Mouse (Mus musculus) retina, postnatal 7 days (tissue): ENCODE measurements around the gene Gabrb1.

Source experiments
- DNase-seq: peaks from one replicate; pipeline ENCODE4 v3.0.0-alpha.2; 2012; ENCODE audit warnings: low read depth, low spot score

Gene Gabrb1

DNA sequence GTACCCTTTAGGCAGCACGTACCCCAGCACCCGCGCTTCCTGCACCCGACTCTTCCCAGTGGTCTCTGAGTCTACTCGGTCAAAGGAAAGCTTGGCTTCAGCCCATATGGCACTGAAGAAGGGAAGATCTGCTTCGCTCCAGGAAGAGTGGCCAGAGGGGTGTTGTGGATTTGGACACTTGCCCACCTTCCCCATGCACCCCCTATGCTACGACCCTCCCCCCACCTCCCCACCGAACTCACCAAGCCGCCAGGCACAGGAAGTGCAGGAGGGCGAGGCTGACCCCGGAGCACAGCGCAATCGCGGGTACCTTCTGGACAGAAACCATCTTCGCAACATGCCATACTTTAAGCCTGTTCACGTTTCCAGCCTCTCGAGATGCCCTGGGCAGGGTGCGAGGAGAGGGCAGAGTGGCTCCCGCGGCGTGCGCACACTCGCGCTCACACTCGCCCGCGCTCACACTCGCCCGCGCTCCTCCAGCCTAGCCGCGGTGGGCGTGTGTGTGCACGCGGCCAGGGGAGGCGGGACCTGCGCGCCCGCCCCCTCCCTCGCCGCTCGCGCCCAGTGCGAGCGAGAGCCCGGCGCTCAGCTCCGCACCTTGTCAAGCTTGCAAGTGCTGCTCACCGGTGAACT lies at the start of gene Gabrb1:
Gabrb1 (plus strand) TSS at position 632 of the 633 bp plus-strand sequence.
- DNase-seq = peak; percentile 16

DNA sequence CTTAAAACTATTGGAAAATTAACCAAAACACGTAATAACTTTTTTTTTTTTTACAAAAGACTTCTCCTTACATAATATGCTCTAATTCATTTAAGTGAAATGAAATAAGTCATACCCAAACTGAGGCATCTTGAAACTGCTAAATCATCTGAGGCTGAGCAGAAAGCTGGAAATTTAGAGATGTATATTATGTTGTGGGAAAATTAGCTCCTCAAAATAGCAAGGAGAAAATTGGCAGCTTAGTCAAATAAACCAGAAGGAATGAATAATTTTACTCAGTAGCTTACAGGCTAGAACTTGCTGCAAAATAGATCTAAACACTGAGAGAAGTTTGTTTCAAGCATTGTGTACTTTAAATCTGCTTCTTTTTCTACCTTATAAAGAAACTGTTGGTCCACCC lies 49.2 kb upstream of the Gabrb1 start:
- DNase-seq = no peak

DNA sequence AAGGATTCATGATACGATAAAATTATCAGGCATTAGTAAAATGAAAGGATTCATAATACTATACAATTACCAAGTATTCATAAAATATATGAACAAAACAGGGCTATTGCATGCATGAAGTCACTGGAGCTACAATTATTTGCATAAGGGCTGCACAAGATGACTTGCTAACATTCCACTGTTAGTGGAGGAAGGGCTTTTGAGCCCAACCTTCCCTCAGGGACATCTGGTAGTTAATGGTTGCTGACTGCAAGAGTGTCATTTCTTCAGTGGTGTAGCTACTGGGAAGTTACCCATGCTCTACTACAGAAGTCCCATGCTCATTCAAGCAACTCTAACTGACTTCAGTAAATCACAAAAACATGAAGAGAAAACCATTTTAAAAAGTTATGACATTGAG lies 43.6 kb upstream of the Gabrb1 start:
- no peak for DNase-seq

DNA sequence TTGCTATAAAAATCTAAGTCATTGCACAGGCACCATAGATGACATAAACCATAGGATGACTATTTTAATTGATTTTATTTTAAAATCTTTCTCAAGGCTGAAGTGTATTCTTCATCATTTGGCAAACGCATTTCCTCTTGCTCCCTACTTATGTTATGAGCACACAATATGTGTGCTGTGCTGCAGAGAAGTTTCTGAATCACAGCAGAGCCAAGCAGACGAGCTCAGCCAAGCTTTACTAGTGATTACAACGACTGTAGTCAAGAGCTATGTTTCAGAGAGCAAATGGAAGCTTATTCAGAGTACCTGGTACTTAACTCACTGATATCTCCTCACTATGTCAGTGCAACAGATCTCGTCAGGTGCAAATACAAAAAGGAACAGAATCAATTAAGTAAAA lies 41.2 kb upstream of the Gabrb1 start:
- no peak for DNase-seq

DNA sequence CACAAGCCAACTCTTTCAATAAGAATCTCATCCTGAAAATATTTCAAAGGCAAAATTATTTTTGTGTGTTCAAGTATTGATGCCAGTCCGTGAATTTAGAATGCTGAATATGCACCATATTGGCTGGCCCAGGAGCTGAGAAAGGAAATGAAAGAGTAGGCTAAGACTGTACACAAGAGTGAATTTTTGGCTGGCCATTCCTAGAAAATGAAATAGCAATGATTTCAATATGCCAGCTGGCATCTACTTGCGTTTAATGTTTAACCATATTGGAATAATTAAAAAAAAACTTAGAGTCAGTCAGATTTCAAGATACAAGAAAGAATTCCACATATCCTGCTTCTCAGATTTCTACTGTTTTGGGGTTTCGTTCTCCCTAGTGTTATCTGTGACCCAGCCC lies 30.1 kb upstream of the Gabrb1 start:
- no peak for DNase-seq

DNA sequence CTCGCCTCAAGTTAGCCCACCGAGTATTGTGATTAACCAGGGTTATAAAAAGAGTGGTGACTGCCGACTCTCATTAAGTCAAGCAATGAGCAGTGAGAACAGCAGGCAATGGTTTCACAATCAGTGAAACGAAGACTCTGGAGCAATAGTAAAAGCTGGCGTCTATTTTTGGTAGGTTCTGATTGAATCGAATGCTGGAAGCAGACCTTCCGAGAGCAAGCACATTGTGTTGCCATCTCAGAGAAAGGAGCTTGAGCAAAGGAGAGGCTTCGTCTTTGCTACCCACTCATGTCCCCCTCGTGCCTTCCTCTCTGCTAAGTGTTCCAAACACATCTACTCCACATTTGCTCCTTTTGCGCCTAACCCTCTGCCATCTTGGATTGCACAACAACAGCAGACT lies 18.1 kb upstream of the Gabrb1 start:
- DNase-seq = no peak

DNA sequence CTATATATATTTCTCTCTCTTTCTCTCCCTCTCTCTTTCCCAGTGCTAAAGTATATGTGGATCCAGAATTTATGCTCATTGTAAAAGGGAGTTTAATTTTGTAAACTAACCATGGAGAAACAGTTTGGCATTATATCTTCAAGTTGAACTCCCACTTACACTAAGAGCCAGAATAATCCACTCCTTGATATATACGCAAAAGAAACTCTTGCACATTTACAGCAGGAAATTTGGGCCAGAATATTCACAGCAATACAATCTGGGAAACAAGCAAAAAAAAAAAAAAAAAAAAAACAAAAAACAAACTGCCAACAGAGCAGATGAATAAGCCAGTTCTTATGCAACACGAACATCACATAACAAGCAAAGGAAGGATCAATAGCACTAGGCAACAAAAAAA lies 9.8 kb upstream of the Gabrb1 start:
- DNase-seq = no peak

DNA sequence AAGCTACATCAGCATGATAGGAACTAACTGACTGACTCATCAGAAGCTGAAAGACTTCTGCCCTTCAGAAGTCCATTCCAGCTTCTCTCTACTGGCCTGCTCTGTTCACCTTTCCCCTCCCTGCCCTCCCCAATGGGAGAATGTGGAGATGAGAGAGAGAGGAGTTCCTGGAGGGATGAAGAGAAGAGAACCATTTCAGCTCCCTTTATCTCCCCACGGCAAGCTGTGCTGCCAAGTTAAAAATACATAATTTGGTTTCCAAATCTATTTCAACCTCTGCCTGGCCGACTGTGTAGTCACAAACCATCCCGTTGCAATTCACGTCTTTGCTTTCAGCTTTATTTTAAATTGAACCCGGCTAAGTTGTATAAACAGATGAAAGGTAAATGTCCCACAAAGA lies 3.9 kb upstream of the Gabrb1 start:
- no peak for DNase-seq

DNA sequence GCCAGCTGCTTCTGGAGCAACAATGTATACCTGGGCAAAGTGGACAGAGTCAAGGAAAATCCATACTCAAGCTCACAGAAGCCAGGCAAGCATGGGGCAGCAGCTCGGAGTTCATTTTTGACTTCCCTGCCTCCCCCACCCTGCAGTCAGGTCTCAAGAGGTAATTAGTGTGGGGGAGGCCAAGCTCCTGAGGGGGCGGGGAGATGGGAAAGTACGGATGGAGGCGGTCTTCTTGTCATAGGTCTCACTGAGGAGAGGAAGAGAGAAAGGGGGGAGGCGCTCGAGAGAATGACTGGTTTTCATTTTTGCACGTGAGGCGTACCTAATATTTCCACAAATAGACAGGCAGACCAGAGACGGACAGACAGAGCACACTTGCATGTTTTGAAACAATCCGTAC lies 1.1 kb upstream of the Gabrb1 start:
- DNase-seq = no peak

DNA sequence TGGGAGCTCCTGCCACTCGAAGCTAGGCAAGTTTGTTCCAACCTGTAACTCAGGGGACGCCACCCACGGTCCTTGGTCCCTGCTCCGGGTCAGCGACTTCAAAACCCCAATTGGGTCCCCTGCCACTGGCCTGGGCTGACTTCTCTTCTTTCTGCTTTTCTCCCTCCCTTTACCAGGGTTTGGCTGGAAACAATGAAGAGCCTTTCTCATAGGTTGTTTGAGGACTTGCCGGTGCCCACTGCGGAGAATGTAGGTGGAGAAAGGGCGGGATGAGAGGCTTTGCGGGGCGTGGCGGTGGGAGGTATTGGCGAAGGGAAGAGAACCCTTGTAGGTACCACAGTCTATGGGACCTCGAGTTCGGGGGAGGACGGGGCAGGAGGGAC lies 193 bp downstream of the Gabrb1 start, which contains the start of gene Gabra4:
Gabra4 (minus strand) TSS at position 194 of the 383 bp plus-strand sequence.
- no peak for DNase-seq

DNA sequence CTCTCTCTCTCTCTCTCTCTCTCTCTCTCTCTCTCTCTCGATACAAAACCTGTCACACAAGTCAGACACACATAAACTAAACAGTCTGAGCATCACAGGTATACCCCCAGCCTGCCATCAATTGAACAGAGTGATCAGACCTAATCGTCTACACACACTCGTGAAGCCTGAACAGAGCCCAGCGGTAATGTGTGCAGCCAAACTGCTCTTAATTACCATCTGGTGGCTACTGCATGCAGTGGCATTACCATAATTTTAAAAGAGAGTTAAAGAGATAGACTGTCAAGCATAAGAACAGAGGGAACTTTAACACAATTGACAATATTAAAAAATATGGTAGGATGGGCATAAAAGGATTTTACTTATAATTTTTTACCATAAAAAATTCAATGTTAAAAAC lies 7.7 kb downstream of the Gabrb1 start:
- no peak for DNase-seq

DNA sequence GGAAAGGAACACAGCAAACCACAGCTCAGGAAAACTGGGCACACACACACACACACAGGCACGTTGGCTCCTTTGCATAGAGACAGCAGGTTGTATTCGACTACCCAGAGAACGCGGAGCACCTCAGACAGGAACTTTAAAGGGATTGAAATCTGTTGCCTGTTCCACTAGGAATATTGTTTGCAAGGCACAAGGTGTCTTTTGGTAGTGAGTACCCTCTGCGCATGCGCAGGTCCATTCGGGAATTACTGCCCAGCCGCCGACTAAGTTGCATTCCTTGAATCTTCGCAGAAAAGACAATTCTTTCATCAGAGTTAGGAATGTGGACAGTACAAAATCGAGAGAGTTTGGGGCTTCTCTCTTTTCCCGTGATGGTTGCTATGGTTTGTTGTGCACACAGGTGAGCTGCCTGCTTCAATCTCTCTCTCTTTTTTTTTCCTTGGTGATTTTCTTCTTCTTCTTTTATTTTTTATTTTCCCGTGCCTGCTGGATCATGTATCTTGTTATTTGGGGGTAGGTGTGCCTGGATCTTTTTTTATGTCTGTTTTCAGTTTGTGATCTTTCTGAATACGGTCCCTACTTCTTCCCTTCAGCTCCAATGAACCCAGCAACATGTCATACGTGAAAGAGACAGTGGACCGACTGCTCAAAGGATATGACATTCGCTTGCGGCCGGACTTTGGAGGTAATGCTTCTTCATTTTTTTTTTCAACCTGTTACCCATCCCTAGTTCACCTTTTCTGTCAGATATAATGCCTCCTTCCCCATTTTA lies 42.0 kb downstream of the Gabrb1 start:
- DNase-seq = no peak

DNA sequence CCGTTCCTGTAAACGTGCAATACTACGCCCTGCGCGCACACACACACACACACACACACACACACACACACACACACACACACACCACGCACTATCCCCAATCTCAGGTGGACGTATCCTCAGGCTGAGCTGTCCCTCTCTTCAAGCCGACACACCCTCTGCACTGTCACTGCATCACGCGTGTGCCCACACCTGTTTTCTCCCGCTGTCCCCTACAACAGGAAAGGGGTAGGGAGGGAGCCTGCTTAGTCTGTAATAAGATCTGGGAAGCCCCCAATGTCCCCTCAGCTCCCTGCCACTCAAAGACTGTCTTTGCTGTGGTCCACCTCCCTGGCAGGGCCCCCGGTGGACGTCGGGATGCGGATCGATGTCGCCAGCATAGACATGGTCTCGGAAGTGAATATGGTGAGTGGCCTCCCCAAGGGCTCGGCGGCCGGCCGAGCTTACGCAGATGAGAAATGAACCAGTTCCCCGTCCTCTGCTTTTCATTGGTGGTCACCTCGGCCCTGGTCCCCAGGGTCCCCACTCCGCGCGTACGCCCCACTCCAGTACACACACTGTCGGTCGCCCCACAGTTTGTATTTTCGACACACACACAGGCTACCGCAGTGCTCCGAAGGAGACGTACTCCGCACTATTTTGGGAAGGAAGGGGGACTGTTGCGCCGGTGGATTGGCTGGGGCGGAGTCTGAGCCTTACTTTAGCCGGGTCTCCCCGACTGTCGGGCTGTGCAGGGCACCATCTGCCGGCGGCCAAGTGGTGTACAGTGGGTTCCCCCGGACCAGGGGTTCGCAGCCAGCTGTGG lies 42.8 kb downstream of the Gabrb1 start:
- DNase-seq = no peak

DNA sequence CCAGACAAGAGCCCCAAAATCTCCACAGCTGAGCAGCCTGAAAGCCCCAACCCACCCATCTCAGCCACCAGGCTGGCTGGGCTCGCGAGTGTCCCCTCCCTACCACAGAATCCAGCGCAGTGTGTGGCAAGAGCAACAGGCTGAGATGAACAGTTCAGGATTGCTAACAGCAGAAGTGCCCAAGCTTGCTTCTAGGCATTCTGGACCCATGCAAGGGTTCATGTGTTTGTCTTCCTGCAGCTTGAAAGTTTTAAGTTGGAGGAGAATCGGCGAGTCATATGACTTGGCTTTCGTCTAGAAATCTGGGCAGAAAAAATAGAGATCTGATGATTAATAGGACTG lies 43.3 kb downstream of the Gabrb1 start:
- DNase-seq = no peak

DNA sequence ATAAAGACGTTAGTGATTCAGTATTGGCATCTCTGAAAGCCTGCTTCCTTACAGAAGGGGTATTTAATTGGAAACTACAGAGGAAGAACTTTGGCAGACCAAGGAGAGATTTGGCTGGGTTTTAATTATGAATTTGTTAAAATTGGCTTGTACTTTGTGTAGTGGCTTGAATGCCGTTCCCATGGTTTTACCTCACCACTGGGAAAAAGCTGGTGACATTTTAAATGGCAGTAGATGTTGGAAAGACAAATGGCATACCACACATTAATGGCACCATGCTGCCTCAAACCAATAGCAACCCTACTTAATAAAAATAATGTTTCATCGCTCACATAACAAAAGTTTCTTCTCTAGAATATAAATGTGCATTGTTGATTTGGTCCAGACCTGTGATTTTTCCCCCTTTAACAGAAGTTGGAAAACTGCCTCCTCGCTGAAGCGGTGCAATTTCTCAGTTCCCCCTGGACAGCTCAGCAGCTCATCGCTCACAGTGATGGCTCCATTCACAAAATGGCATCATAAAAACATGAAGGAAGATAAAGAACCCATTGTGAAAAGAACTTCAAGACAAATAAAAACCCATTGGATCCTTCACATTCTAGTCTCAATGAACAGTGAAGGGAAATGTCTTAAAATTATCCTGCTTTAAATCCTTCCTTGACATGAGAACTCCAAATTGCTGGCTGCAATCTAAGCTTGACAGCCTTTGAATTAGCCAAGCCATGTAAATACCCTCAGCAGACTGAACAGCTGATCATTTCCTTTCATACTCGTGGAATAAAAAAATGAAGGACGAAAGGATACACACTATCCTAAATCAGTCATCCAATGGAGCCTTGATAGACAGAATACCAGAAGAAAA lies 75.2 kb downstream of the Gabrb1 start:
- no peak for DNase-seq

DNA sequence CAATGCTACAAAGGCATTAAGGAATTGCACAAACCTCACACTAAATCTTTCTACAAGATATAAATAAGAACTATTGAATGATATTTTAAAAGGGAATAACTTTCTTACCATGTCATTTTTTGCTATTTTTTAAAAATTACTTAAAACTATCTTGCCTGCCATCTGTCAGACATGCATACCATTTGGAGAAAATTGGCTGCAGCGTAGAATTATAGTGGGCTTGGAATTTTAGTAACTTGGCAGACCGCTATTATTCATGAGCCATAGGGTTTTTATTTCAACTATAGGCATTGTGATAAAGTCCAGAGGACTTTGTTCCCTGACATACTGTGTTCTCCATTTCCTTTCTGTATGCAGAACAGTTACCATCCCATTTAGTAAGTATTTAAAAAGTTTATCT lies 89.5 kb downstream of the Gabrb1 start:
- no peak for DNase-seq

DNA sequence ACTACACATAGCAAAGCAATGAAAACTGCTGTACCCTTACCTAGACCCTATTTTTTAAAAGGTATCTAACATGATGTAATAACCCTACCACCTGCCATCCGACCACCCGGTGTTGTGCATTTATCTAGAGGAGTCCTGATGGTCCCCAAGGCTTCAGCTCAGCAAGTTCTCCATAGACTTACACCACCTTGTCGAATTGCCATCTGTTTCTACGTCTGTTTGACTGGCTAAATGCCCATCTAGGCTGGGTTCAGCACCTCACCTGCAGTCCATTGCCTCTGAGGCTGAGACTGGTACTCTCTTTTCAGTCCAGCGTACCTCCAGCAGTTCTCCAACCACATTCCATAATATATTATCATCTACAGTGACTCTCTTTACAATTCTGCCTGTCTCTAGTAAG lies 96.1 kb downstream of the Gabrb1 start:
- no peak for DNase-seq

DNA sequence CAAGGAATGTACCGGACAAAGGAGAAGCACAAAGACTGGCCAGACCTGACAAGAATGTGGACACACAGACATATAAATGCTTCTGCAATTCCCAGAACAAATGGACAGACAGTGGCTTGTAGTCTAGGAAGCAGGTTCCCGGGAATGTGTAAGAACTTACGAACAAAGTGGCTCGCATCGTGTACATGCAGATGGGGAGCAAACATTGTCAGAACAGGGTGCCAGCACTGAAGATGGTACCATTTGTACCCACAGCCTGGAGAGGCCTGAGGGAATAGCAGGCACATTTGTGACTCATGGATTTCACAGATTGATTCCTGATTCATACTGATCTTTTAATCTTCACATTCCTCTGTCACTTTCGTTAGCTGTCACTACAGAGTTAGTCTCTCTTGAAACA lies 103.2 kb downstream of the Gabrb1 start:
- DNase-seq = no peak

DNA sequence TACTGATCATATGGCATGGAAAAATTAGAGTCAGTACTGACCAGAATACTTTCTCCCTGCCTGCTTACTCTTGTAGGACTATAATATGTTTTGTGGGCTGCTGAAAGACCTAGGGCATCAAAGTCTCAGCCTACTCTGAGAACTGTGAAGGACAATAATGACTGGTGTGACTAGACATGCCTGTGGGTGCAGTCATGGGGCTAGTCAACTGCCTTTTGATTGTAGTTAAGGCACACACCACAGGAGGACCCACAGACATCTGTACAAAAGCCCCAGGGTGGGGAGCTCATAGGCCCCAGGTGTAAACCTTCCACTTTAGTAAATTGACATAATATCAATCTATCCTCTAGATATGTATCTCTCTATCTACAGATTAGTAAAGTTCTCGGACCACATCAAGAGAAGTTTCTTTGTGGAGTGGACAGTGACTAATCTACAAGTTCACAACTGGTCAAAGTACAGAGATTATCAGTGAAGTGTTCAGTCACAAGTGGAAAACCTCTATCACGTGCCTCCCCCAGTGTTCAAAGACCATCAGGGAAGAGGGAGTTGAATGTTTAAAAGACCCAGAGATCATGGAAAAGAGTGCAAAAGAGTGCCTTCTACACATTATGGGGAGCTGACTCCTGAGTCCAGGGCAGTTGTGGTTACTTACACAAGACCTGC lies 123.7 kb downstream of the Gabrb1 start:
- DNase-seq = no peak

DNA sequence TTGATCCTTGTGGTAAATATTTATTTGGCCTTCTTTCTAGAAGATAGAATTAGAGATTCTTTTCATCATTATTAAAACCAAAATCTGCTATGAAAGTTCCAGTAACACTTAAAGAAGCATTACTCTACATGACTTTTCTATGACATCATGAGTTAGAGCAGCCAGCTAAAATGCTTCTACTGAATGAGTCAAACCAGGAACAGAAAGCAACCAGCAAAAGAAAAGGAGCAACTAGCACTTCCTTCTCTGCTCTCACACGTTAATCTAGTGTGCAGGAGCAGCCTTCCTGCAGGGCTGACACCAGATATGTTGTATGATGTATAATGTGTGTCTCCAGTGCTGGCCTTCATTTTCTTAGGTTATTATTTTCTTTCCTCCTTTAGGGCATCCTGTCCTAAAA lies 164.9 kb downstream of the Gabrb1 start:
- DNase-seq = no peak

DNA sequence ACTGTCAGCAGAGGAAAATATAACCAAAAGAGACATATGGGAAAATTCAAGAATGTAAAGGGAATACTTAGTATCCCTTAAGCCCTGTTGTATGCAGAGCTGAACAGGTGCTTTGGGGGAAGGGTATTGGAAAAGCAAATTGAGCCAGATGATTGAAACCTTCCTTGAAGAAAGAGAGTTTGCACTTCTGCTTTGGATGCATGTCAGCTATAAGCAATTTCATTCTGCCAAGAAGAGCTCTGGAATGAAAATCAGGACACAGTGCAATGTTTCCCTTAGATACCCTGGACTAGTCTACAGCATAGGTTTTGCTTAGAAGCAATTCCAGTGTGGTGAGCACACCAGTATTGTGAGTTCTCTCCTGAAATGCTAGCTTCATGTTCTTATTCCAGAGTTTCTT lies 170.4 kb downstream of the Gabrb1 start:
- DNase-seq = no peak
